Mouse (Mus musculus) cerebellum, adult 18-20 months (tissue): ENCODE data around the gene Nectin1.
A peak's percentile ranks its signal among the peaks of the same experiment; 100 is the strongest.

ENCODE experiments used
- DNase-seq, 2 experiments: peaks; one replicate each; pipeline ENCODE4 v3.0.0; 2021

The Nectin1 gene

GRCm38 (mm10) chr9:43742066-43742465 is 1.7 kb upstream of the Nectin1 start:
- no peak for DNase-seq

DNA sequence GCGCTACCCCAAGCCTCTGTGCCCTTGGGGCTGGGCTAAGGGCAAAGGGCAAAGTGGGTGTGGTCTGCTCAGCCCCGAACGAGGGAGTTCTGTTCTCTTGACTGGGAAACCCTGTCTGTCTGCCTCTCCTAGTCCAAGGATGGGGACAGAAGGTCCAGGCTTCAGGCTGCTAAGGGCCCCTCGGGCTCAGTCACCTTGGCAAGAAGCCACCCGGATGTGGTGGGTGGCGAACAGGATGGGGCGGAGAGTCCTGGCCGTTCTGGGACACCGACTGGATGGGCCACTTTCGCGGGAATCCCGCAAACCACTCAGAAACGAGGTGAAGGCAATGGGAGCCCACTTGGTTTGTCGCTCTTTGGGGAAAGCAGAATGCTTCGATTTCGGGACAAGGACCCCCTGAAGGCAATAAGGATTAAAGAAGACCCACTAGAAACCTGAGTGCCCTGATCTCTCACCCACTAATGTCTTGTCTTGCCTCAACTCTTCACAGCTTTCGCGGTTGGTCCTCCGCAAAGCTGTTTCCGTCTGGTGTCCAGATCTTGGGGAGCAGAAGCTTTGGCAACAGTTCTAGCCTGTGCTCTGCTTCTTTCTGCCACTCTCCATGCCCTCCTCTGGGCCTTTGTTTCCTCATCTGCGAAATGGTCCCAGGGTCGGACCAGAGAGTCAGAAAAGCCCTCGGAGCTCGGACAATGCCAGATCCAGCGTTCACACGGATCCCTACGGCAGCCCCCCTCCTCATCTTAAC is 710 bp upstream of the Nectin1 start:
- DNase-seq = peak; percentile 60 to 62

GRCm38 (mm10) chr9:43744138-43744981 is 576 bp downstream of the Nectin1 start:
- DNase-seq = peak; percentile 56 to 57

DNA sequence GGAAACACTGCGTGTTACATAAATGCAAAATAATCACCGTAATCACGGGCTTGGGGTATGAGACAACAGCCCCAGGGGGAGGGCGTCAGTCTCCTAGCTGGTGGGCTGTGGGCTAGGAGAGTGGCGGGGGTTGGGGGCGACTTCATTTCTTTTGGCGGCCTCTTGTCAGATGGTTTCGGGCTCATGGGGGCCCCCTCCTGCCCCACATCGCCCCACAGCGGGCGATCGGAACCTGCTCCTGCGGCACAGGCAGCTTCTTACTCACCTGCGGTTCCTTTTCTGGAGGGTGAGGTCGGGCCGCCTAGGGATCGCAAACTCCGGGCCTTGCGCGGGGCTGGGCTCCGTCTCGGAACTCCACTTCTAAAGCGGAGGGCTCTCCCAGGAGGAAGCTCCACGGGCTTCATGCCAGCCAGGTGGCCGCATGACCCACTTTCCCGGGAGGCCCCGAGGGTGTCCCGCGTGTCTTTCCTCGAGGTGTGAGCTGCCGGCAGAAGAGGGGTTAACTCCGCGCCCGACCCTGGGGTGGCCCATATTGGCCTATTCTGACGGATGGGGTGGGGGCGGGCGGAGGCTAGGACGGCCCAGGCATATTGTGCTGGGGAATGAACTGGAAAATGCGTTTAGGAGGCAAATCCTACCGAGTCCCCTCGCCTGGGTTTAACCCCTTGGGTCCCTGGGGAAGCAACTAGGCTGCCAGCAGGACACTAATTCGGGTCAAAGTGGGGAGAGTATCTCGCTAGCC is 1.4 kb downstream of the Nectin1 start:
- DNase-seq = peak; percentile 64 to 72

DNA sequence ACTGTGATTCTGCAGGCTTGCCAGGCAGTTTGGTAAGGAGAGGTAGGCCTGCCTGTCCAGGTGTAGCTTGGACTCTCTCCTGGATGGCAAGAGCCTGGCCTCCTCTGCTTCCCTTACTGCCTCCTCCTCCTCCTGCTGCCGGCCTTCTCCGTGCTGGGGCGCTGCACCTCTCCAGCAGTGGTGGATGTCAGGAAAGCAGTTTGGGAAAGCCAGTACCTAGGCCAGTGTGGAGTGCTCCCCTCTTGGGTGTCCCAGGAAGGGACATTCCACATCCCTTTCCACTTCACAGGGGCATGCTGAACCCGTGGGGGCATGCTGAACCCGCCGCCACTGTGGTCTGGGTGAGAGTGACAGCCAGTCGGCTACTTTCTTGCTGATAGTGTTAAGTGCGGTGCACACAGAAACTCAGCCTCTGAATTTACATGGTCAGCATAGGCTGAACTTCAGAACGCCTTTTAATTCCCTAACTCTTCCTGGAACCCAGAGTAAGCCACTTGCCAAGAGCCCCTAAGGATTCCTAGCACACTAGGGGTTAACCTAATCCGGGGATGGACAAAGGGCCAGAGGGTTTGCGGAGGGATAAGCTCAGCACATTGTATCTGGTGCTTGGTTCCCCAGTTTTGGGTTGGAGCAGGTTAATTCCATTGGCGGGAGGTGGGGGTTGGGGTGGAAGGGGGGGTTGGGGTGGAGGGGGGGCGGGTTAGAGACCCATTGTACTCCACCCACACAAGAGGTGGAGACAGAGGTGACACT is 2.3 kb downstream of the Nectin1 start:
- peak; percentile 38 to 48 for DNase-seq

GRCm38 (mm10) chr9:43747710-43748109 is 3.9 kb downstream of the Nectin1 start:
- peak; percentile 46 to 55 for DNase-seq

- DNase-seq = no peak
These were observed 4.7 kb downstream of the Nectin1 start for GRCm38 (mm10) chr9:43748519-43748918.

DNA sequence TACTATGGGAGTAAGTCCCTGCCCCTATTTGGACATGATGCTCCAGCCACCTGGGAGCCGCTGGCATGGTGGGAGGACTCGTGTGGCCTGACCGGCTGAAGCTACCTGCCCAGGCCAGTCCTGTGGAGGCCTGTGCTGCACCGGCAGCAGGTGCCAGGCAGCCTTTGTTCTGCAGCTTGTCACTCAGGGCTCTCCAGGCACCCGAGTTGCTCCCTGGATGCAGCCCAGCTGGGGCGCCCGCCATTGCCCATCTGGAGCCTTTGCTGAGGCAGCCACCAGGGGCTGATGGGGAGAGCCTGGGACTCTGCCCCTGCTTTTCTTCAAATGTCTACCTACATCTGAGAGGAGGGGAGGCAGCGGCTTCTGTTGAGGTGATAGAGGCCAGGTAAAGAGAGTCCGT is 6.3 kb downstream of the Nectin1 start:
- no peak for DNase-seq

DNA sequence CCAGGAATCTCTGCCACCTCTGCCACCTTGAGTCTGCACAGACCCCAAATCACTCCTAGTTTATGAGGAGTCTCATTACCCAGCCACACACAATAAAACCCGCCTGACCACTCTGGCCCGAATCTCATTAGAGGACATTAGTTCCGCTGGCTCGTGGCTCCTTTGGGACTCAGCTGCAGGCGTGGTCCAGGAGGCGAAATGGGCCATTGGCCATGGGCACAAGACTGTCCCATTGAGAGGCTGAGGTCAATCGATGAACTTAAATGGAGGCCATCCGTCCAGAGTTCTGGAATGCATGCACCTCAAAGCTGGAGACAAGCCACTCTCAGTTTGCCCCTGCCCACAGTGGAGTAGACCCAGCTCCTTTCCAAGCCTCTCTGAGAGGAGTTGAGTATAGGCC is 7.3 kb downstream of the Nectin1 start:
- no peak for DNase-seq

DNA sequence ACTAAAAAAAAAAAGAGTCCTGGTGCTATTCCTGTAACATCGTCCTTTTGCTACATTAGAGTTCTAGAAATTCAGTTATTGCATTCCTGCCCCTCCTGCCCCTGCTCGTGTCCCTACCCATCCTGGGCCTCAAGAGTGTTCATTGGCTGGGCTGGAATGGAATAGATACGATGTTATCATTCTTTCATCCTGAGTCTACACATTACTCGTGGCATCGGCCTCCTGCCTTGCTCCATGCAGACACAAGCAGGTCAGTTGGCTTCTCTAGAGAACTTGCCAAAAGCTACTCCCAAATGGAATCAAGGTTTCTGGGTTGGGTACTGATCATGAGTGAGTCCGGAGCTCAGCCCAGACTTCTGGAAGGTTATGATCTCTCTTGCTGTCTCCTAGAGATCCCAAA is 9.7 kb downstream of the Nectin1 start:
- no peak for DNase-seq

GRCm38 (mm10) chr9:43754083-43754482 is 10.3 kb downstream of the Nectin1 start:
- DNase-seq = no peak

DNA sequence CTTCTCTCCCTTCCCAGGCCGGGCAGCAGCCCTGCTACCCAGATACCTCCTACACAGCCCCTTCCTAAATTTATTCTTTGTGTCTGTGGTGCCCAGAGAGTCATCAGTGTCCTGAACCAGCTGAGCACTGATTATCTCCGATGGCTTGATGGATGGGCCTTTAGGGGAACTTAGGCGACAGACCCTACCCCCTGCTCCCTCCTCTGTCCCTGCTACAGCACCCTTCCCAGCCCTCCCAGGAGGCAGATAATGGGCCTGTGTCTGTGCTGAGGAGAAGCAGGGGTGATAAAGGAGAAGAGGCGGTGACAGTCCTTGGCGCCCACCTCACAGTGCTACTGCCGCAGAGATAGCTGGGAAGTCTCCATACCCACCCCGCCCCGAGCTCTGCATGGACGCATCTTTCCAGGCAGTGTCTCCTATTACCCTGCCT is 11.0 kb downstream of the Nectin1 start:
- DNase-seq = no peak

GRCm38 (mm10) chr9:43755464-43755863 is 11.7 kb downstream of the Nectin1 start:
- no peak for DNase-seq

DNA sequence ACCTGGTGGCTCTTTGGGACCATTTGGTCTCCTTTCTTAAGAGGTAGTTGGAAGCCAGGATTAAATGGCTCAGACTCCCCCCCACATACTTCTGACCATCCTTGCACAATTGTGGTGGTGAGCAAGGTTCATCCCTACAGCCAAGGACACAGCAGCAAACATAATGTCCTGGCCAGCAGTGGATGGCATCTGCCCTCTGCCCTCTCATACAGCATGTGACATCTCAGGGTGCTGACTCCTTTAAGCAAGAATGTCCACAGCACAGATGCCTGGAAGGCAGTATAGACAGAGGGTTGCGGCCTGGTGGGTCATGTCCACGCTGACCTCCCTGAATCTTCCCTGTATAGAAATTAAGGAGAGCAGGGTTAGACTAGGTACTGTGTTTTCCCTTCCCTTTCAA is 12.1 kb downstream of the Nectin1 start:
- DNase-seq = no peak

DNA sequence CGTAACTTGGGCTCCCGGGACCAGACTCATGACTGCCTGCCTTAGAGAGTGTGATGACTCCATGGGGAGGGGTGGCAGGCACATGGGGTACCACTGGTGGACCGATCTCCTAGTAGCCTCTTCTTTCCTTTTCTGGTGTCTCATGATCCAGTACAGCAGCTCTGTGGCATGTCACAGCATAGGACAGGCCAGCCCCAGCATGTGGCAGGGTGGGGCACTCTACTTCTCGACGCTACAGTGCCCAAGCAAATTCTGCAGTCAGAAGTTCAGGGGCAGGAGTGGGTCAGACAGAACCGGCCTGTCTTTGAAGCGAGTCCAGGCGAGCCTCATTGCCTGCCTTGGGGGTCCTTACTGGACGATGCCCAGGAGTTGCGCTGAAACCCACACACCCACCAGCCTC is 13.4 kb downstream of the Nectin1 start:
- no peak for DNase-seq

DNA sequence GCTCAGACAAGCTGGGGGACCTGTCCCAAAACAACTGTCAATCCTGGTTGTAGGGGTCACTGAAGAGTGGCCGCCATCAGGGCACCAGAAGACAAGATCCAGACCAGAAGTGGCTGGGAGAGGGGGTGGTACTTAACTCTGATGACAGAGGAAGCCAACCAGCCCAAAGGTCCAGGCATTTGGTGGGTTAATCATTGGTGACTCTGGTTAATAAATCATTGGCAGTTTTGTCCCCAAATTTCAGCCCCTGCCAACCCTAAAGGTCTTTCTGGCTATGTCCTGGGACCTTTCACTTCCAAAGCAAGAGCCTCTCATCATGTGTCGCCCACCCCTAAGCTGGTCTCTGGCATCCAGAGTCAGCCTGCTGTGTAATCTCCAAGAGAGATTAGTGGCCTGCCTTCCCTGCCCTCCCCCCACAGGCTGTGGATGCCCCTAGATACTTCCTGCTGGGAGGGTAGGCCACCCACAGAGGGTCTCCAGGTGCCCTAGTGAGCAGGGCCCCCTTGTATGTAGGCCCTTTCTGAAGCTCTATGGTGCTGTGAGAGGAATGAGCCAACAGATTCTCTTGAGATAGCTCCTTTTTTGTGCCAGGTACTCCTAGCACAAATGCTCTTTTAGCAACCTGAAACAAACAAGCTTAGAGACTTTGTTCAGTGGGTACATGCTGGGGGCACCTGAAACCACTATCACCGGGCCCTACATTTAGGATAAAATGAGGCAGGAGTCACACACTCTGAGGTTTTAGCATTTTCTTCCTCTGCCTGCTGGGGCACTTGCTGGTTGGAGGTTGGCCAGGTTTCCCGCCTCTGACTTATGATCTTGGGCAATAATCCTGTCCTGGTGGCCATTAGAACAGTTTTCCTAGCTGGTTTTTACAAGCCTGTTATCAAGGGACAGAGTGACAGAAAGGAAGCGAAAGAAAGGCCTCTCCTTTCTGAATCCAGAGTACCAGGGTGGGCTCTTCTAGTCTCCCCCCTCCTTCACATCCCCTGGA is 14.5 kb downstream of the Nectin1 start:
- peak; percentile 44 to 47 for DNase-seq

DNA sequence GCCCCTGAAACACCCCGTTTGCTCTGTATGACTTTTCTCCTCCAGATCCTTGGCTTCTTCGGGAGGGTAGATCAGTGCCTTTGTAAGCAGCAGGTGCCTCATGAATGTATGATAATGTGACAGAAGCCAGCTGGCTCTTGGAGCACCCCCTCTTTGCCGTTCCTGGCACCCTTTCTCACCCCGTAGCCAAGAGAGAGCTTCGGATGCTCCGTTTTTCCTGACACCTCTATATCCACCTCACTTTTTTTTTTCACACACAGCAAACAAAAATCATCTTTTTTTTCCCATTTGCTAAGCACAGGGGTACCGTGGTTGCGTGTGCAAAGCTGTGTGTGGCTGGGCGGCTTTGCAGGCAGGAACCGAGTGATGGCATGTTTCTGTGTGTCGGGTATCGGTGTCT is 16.3 kb downstream of the Nectin1 start:
- no peak for DNase-seq

DNA sequence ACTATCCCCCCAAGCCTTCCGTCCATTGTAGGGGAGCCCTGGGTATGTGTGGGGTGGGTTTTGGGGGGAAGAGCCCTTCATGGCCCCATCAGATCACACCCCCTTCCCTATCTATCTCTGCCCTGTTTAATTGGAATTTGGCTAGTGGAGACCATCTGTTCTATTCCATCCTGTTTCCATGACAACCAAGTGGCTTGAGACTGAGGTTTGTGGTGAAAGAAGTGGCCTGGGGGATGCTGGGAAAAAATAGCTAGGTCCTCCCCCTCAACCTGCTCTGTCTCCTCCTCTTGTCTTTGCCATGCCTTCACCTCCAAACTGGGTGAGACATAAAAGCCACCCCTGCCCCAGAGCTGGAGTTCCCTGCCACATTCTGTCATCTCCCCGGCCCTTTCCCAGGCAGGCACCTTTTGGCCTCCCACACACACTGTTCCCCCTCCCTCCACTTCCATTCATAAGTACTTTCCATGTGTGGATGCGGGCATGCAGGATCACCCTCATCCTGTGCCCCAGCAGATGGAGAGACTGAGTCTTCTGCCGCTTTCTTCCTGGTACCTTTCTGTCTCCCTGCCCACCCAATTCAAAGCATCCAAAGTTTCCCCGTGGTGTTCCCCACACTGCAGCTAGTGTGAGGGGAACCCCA is 17.5 kb downstream of the Nectin1 start:
- DNase-seq = no peak

DNA sequence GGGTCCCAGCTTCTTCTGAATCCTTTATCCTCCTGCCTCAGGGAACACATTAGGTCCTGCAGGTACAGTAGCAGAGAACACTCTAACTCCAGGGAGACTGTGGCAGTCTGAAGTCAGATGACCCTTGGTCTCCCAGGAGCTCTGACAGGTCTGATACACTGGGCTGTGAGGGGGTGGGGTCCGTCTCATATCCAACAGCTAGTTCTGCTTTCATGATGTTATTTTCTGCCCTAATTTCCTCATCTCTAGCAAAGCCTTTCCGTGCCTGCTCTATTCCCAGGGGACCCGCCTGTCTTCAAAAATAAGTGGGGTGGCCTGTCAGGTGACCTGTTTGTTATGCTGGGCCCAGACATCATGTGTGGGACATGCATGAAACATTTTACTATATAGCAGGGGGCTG is 18.2 kb downstream of the Nectin1 start:
- DNase-seq = no peak

GRCm38 (mm10) chr9:43765419-43766179 is 21.8 kb downstream of the Nectin1 start:
- peak; percentile 39 to 46 for DNase-seq
